Mouse (Mus musculus): ENCODE results near the gene Ccdc60.

DNA sequence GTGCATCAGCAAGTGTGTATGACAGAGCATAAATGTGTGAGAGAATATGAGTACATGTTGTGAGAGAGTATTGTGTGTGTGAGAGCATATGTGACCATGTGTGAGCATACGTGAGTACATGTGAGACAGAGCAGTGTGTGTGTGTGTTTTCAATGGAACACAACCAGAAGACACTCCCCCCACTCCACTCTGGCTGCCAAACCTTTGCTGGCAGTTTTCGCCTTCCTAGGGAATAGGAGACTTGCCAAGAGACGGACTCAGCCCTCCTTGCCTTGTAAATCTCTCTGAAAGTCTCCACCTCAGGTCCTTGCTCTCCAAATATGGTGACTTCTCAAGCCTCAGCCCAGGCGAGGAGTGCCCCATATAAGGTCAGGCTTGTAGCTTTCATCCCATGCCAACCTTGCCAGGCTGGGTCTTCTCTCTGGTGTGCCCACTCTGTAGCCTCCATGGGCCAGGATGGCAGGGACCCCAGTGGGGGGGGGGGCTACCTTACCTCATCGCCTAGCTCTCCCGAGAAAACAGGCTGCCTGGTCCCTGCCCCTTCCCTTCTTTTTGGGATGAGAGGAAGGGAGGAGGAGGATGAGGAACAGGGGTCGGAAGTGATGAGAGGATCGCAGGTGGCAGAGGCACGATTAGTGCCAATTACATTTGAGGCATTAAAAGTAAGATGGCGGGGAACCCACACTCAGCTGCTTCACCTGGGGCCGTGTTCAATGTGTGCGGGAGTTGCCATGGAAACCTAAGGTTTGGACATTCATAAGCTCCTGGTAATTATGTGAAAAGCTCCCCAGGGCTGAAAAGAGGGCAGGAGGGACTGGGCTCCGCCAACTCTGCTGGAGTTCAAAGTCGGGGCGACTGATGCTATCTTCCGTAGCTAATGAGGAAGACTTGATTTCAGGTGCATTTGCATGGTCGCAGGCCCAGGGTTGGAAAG lies 19.3 kb downstream of the Ccdc60 start:
- TF ChIP-seq CTCF (IDR thresholded peaks at IDR 0.05; ENCODE audit: low read depth) (no peak), EP300 (IDR thresholded peaks at IDR 0.05; ENCODE audit: low read depth) (no peak)
